Mouse (Mus musculus) MEL (cell line): ENCODE measurements around the gene Plb1. TPM values are rescaled to one million over a fixed set of nuclear protein-coding genes. Genes with fewer than 3 reads are reported as not detected.

Experiments
- DNase-seq: peaks from one replicate; pipeline ENCODE4 v3.0.0; 2011; ENCODE audit warnings: low read depth, low spot score
- H3K27ac ChIP-seq: 2 replicates; pipeline ENCODE4 v1.5.1; 2012; ENCODE audit warnings: low read depth, mild to moderate bottlenecking, control low read depth, low read length, moderate library complexity; ENCODE audit not compliant: control insufficient read depth
- H3K27me3 ChIP-seq, 2 experiments: fragments of 150-350 bp in 1 of 2; sonication (generic) in 1 of 2; 2 replicates each; pipeline ENCODE4 v1.6.1; 2012; ENCODE audit warnings: low read length in 2 of 2, mild to moderate bottlenecking in 2 of 2, improper control_type of control experiment in 1 of 2, moderate library complexity in 1 of 2; ENCODE audit not compliant: insufficient read depth in 2 of 2, control insufficient read depth in 1 of 2
- H3K36me3 ChIP-seq, 2 experiments: 2 replicates each; pipeline ENCODE4 v1.6.1; 2012 to 2014; ENCODE audit warnings: low read length in 2 of 2, improper control_type of control experiment in 1 of 2, inconsistent platforms in 1 of 2, mild to moderate bottlenecking in 1 of 2; ENCODE audit not compliant: insufficient read depth in 2 of 2, control insufficient read depth in 1 of 2
- H3K4me1 ChIP-seq, 2 experiments: fragments of 150-350 bp in 1 of 2; sonication (generic) in 1 of 2; 2 replicates each; pipeline ENCODE4 v1.6.1; 2012; ENCODE audit warnings: low read length in 2 of 2, improper control_type of control experiment in 1 of 2, mild to moderate bottlenecking in 1 of 2; ENCODE audit not compliant: insufficient read depth in 2 of 2, control insufficient read depth in 1 of 2
- H3K4me3 ChIP-seq, 2 experiments: fragments of 150-350 bp in 1 of 2; sonication (generic) in 1 of 2; 2 replicates each; pipeline ENCODE4 v1.5.1; 2012; ENCODE audit warnings: low read depth in 2 of 2, low read length in 2 of 2, mild to moderate bottlenecking in 2 of 2, moderate library complexity in 2 of 2, control low read depth in 1 of 2, improper control_type of control experiment in 1 of 2; ENCODE audit not compliant: control insufficient read depth in 1 of 2, insufficient read depth in 1 of 2
- H3K79me2 ChIP-seq: 2 replicates; pipeline ENCODE4 v1.6.1; 2012; ENCODE audit warnings: mild to moderate bottlenecking, low read length, moderate library complexity; ENCODE audit not compliant: control insufficient read depth, poor library complexity, insufficient read depth
- H3K9ac ChIP-seq: 2 replicates; pipeline ENCODE4 v1.6.1; 2012; ENCODE audit warnings: low read depth, mild to moderate bottlenecking, control low read depth, low read length, moderate library complexity; ENCODE audit not compliant: control insufficient read depth, poor library complexity, severe bottlenecking
- H3K9me3 ChIP-seq: fragments of 150-350 bp; sonication (generic); replicated peaks from 2 replicates; pipeline ENCODE4 v1.6.1; 2012; ENCODE audit warnings: mild to moderate bottlenecking, low read length, improper control_type of control experiment, moderate library complexity; ENCODE audit not compliant: insufficient read depth
- CHD1 ChIP-seq: IDR thresholded peaks from 2 replicates; pipeline ENCODE4 v1.6.1; 2012; ENCODE audit warnings: low read depth, mild to moderate bottlenecking, inconsistent platforms, low read length, improper control_type of control experiment
- ETS1 ChIP-seq: IDR thresholded peaks from 2 replicates; pipeline ENCODE4 v1.6.1; 2012; ENCODE audit warnings: low read depth, mild to moderate bottlenecking, inconsistent platforms, low read length, improper control_type of control experiment, moderate library complexity
- MAFK ChIP-seq: IDR thresholded peaks from 2 replicates; pipeline ENCODE4 v1.6.1; 2011; ENCODE audit warnings: low read depth, mild to moderate bottlenecking, low read length, improper control_type of control experiment, borderline replicate concordance
- MAX ChIP-seq: IDR thresholded peaks from 2 replicates; pipeline ENCODE4 v1.6.1; 2011; ENCODE audit warnings: low read length, improper control_type of control experiment
- MAZ ChIP-seq: IDR thresholded peaks from 2 replicates; pipeline ENCODE4 v1.6.1; 2012; ENCODE audit warnings: low read depth, mild to moderate bottlenecking, inconsistent platforms, low read length, improper control_type of control experiment
- NELFE ChIP-seq: IDR thresholded peaks from 2 replicates; pipeline ENCODE4 v1.6.1; 2011; ENCODE audit warnings: low read depth, low read length, improper control_type of control experiment
- NRF1 ChIP-seq: IDR thresholded peaks from 2 replicates; pipeline ENCODE4 v1.6.1; 2014; ENCODE audit warnings: low read depth, mild to moderate bottlenecking, inconsistent platforms, low read length, improper control_type of control experiment, moderate library complexity; ENCODE audit not compliant: poor library complexity, insufficient read depth, severe bottlenecking
- POLR2AphosphoS2 ChIP-seq: IDR thresholded peaks from 2 replicates; pipeline ENCODE4 v1.6.1; 2011; ENCODE audit warnings: low read length, improper control_type of control experiment
- POLR2AphosphoS5 ChIP-seq: IDR thresholded peaks from 2 replicates; pipeline ENCODE4 v1.6.1; 2012; ENCODE audit warnings: low read depth, borderline replicate concordance, mild to moderate bottlenecking, inconsistent platforms, low read length, moderate library complexity, mixed read lengths
- RAD21 ChIP-seq: IDR thresholded peaks from 2 replicates; pipeline ENCODE4 v1.6.1; 2011; ENCODE audit warnings: mild to moderate bottlenecking, low read depth, low read length, improper control_type of control experiment
- SIN3A ChIP-seq: IDR thresholded peaks from 2 replicates; pipeline ENCODE4 v1.6.1; 2012; ENCODE audit warnings: low read length, improper control_type of control experiment, inconsistent platforms
- TAL1 ChIP-seq: IDR thresholded peaks from 2 replicates; pipeline ENCODE4 v1.6.1; 2012; ENCODE audit warnings: mild to moderate bottlenecking, inconsistent platforms, low read length, moderate library complexity, mixed read lengths
- TCF12 ChIP-seq: IDR thresholded peaks from 2 replicates; pipeline ENCODE4 v1.6.1; 2014; ENCODE audit warnings: low read depth, mild to moderate bottlenecking, inconsistent platforms, low read length, improper control_type of control experiment, moderate library complexity
- UBTF ChIP-seq: IDR thresholded peaks from 2 replicates; pipeline ENCODE4 v1.6.1; 2012; ENCODE audit warnings: low read depth, mild to moderate bottlenecking, inconsistent platforms, low read length, improper control_type of control experiment, moderate library complexity, borderline replicate concordance; ENCODE audit not compliant: insufficient read depth
- USF1 ChIP-seq: IDR thresholded peaks from 2 replicates; pipeline ENCODE4 v1.6.1; 2014; ENCODE audit warnings: low read depth, mild to moderate bottlenecking, inconsistent platforms, low read length, improper control_type of control experiment, moderate library complexity
- ZC3H11A ChIP-seq: IDR thresholded peaks from 2 replicates; pipeline ENCODE4 v1.6.1; 2012; ENCODE audit warnings: low read depth, mild to moderate bottlenecking, inconsistent platforms, low read length, improper control_type of control experiment
- ZKSCAN1 ChIP-seq: IDR thresholded peaks from 2 replicates; pipeline ENCODE4 v1.6.1; 2012; ENCODE audit warnings: low read depth, mild to moderate bottlenecking, inconsistent platforms, low read length, improper control_type of control experiment, moderate library complexity
- polyA plus RNA-seq, 2 experiments: library from polyadenylated mRNA; stranded (reverse) in 1 of 2; unstranded in 1 of 2; fragments of >175 nt in 1 of 2; fragments of >200 nt in 1 of 2; gene quantifications; 2 replicates each; pipeline versions ENCODE4 v1.2.1 to v1.2.4; 2012; ENCODE audit warnings: low replicate concordance in 2 of 2, low read depth in 1 of 2; ENCODE audit not compliant: insufficient read length in 2 of 2, insufficient read depth in 1 of 2, missing spikeins in 1 of 2
- total RNA-seq: library from RNA; depleted of rRNA; stranded (reverse); fragments of 300-350 nt; gene quantifications from 2 replicates; pipeline ENCODE4 v1.2.3, GENCODE M21; 2012

Plb1 gene
- total and polyA plus RNA-seq, 3 experiments, result not detected

DNA sequence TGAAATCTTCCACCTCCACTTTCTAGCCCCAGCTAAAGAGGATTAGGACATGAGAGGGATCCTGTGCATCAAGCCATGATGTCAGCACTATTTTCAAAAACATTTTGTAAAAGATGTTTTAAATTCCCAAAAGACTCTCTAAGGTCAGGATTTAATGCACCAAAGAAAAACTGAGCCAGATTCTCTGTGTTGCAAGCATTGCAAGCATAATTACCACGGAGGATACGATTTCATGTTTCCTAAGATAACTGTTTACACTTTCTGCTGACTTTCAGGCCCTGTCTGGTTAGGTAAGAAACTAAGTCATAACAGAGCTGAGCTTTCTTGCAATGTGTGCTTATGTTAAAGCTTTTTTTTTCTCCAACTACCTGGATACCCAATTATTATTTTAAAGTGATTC, 21.5 kb upstream of the Plb1 start:
- no peak overlapping the region for H3K4me3 ChIP-seq
- peaks cover 17 to 46% of the 10 kb centered on the region in 2 experiments for H3K27me3 ChIP-seq
- no peak overlapping the region for H3K27ac ChIP-seq
- H3K36me3 ChIP-seq, result no peaks in the 10 kb centered on the region
- no peak for DNase-seq
- no peak overlapping the region for H3K9ac ChIP-seq
- TF ChIP-seq TAL1 (no peak), POLR2AphosphoS5 (no peak), UBTF (no peak), TCF12 (no peak), CHD1 (no peak), MAX (no peak), ZKSCAN1 (no peak), ZC3H11A (no peak), NRF1 (no peak), MAZ (no peak), POLR2AphosphoS2 (no peak), USF1 (no peak)
- H3K4me1 ChIP-seq, result no peaks in the 10 kb centered on the region
- no peaks in the 10 kb centered on the region for H3K79me2 ChIP-seq
- no peaks in the 10 kb centered on the region for H3K9me3 ChIP-seq

DNA sequence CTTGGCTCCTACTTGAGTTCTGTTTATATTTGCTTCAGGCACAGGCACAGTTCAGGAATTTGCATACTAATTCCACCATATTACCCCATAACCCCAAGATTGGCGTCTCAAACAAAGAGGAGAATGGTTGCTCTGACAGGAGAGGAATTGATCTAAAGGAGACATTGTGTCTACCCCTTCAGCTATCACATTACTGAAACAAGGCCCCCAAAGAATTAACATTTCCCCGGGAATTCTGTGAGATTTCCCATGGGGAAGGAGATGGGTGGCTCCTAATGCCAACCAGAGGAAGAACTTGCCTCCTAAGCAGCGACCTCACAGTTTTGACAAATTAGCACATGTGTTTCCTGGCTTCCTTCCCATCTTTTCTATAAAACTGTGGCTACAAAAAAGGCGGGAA, 18.8 kb upstream of the Plb1 start:
- H3K27ac ChIP-seq, result no peak overlapping the region
- no peaks in the 10 kb centered on the region for H3K9me3 ChIP-seq
- H3K36me3 ChIP-seq, result no peaks in the 10 kb centered on the region
- H3K4me3 ChIP-seq, result no peak overlapping the region
- H3K79me2 ChIP-seq, result no peaks in the 10 kb centered on the region
- DNase-seq, result no peak
- TF ChIP-seq ETS1 (no peak), RAD21 (no peak), NELFE (no peak), MAFK (no peak), NRF1 (no peak), ZC3H11A (no peak), SIN3A (no peak), TCF12 (no peak)
- H3K4me1 ChIP-seq, result no peaks in the 10 kb centered on the region
- no peak overlapping the region for H3K9ac ChIP-seq
- peaks cover 10 to 27% of the 10 kb centered on the region in 2 experiments for H3K27me3 ChIP-seq
